Mouse (Mus musculus): ENCODE measurements around the gene Bmp8b.

DNA sequence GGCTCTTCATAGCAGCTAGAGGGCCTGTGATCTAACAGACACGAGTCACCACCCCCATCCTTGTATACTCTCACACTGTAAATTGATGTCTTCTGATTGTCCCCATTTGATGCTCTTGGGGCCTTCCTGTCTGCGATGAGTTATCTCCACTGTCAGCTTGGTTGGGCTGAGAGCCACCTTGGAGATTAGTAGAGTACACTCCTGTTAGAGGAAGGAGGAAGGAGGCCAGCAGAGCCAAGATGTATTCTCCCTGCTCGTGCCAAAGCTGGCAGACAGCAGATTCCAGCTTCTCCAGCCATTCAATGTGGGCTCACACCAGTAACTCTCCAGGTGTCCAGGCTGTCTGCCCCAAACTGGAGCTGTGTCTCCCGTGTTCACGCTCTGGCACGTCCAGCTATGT, 55.6 kb downstream of the Bmp8b start:
- no peak for TF ChIP-seq ZNF384 (IDR thresholded peaks at IDR 0.05; ENCODE audit: low read depth, low read length)
- TF ChIP-seq CHD2 (IDR thresholded peaks at IDR 0.05; ENCODE audit: low read depth, low read length): no peak
- no peak for TF ChIP-seq MAFK (IDR thresholded peaks at IDR 0.05; ENCODE audit: insufficient read depth, low read depth, low read length)
- no peak for TF ChIP-seq HCFC1 (IDR thresholded peaks at IDR 0.05; ENCODE audit: borderline replicate concordance, insufficient read depth, low read length)
- no peak for TF ChIP-seq ZC3H11A (IDR thresholded peaks at IDR 0.05; ENCODE audit: borderline replicate concordance, low read depth, low read length)

Measured in ES-E14 (cell line).